Mouse (Mus musculus) mouse embryonic stem cell (cell line): ENCODE results near the gene Mgat5.

Source experiments
- in situ Hi-C, 2 experiments: fragments of 300-500 bp; cut with MboI; formaldehyde crosslinking; loops; 1 replicate in 1 of 2; 3 replicates in 1 of 2; pipeline ENCODE4 v1.14.3; 2019 to 2020; ENCODE audit warnings: low sequenced_read_pairs in 2 of 2, low pct_unique_long_range_greater_than_20kb in 1 of 2, mixed read lengths in 1 of 2; ENCODE audit not compliant: unreplicated experiment in 1 of 2

Gene Mgat5

DNA sequence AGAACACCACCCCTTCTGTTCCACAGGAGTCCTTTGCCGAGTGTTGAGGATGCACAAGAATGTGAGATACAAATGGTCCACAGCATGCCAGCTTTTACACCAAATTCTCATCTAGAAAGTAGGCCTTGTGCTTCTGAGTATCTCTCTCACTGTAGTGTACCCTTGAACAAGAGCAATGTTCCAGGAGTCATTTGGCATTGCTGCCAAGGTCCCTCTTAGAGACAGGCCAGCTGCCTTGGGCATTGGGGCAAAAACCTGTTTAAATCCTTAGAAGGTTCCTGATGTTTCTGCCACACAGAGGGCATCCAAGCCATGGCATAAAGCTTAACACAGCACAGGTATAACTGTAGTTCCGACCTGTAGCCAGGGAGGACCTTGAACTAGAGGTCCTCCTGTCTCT lies 189.9 kb downstream of the Mgat5 start:
- in situ Hi-C loops = no loop called here

- in situ Hi-C loops = no loop called here
Observed at GRCm38 (mm10) chr1:127395724-127396123, 190.9 kb downstream of the Mgat5 start.

- in situ Hi-C loops = no loop called here
Observed at GRCm38 (mm10) chr1:127396569-127397349, 191.9 kb downstream of the Mgat5 start.

- in situ Hi-C loops = no loop called here
Observed at GRCm38 (mm10) chr1:127397396-127397795, 192.6 kb downstream of the Mgat5 start.

- in situ Hi-C loops = no loop called here
Observed at GRCm38 (mm10) chr1:127398186-127398585, 193.4 kb downstream of the Mgat5 start.

- in situ Hi-C loops = no loop called here
Observed at GRCm38 (mm10) chr1:127400198-127400597, 195.4 kb downstream of the Mgat5 start.

DNA sequence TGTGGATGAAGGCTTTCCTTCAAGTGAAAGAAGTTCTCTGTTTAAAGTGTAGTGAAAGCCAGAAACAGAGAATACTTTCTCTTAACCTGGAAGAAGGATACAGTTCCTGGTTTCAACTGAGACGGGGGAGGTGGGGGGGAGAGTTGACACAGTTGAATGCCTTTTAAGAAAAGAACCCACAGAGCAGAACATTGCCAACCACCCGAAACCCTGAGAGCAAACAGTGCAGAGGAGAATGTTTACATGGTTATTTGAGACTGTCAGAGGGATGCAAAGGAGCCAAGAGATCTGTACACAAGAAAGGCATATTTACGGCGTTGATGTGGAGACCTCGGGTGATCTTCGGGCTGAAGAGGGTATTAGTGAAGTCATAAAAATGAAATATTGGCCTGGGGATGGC lies 195.9 kb downstream of the Mgat5 start:
- in situ Hi-C loops = no loop called here

GRCm38 (mm10) chr1:127404655-127405054 lies 199.8 kb downstream of the Mgat5 start:
- in situ Hi-C loops = no loop called here

DNA sequence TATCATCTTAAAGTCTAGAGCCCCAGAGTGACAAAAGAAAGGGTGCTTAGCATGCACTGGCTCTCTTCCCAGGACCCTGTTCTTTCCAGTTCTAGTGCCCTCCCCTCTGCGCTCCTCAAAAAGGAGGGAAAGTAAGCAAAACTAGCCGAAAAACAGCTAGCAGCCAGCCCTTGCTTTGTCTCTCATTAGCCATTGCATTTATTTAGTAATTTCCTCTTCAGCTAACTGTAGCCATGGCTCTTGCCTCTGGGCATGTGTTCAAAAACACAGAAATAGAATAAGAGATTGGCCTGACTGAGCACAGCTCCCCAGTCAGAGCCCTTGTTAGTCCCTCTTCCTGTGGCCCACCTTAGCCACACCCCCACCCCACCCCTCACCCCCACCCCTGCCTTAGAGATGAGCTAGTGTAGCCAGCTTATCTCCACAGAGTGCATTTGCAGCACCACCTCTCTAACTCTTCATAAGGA lies 204.2 kb downstream of the Mgat5 start:
- in situ Hi-C loops = no loop called here

- in situ Hi-C loops = no loop called here
Observed at GRCm38 (mm10) chr1:127409512-127409911, 204.7 kb downstream of the Mgat5 start.

DNA sequence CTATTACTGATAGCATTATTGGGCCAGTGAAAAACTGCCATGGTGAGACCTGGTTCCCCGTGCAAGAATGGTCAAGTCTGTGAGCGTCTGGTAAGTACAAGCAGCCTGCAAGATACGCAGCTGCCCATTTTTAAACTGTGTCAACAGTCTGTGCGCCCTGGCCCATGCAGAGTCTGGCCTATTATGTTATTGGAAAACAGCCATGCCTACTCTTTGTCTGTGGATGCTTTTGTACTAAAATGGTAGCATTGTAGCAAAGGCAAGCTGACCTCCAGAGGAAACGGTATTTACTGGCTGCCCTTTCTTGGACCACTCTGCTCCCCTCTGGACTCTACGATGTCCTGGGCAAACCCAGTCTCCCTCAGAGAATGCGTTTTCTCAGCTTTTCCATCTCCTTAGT lies 209.7 kb downstream of the Mgat5 start:
- in situ Hi-C loops = no loop called here

DNA sequence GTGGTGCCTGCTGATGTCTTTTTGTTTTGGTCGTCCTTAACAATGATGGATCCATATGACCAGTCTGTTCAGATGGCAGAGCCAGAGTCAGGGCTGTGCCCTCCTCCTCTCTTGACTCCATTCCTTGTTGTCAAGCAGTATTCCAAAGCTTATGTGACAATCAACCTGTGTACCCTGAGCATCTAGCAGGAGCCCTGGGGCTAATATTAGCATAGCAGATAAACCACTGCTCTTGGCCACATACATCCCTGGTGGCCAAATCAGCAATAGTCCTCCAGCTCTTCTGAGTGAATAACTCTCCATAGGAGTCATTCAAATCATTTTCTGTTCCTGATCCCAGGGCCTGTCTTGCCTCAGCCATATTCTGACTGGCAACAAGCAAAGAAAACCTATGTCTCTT lies 211.1 kb downstream of the Mgat5 start:
- in situ Hi-C loops = no loop called here

GRCm38 (mm10) chr1:127416971-127417370 lies 212.2 kb downstream of the Mgat5 start:
- in situ Hi-C loops = no loop called here

GRCm38 (mm10) chr1:127418916-127419575 lies 214.2 kb downstream of the Mgat5 start:
- in situ Hi-C loops = no loop called here

GRCm38 (mm10) chr1:127419581-127419980 lies 214.8 kb downstream of the Mgat5 start:
- in situ Hi-C loops = no loop called here

DNA sequence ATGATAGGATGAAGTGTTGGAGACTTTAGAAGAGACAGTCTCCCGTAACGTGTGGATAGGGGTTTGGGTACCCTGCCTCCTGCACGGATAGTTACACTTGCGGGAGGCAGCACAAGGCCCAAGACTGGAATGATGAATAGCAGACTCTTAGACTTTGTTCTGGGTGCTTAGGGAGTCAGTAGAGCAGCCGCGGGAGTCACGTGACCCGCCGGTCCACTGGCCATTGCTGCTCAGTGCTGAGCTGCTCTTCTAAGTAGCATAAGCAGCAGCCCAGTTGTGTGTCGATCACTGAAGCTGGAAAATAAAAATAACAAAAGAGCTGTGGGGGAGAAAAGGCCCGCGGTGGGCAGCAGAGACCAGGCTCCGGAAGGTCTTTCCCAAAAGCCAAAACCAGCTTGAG lies 215.6 kb downstream of the Mgat5 start:
- in situ Hi-C loops = no loop called here

GRCm38 (mm10) chr1:127420795-127421194 lies 216.0 kb downstream of the Mgat5 start:
- in situ Hi-C loops = no loop called here

GRCm38 (mm10) chr1:127422565-127422964 lies 217.8 kb downstream of the Mgat5 start:
- in situ Hi-C loops = no loop called here

DNA sequence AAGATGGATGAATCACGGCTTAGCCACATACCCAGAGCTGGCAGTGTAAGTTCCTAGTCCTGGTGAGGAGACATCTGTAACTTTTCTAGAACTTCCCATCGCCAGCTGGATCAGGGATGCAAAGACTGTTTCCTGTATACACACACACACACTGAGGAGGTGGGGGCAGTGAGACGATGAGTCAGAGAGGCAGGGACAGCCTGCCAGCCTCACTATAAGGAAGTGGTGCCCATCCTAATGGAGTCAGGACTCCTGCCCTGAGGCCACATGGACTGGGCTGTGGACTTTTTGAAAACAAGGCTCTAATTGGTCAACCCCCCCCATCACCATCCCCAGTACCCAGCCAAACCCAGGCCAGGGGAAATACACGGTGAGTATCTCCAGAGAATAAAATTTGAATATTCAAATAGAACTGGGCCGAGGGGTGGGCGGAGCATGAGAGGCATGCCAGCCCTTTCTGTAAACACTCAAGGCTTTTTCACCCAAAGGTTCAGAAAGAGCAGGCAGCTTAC lies 220.3 kb downstream of the Mgat5 start:
- in situ Hi-C loops = no loop called here

- in situ Hi-C loops = no loop called here
Observed at GRCm38 (mm10) chr1:127430290-127430689, 225.5 kb downstream of the Mgat5 start.
